Mouse (Mus musculus): Measurements from ENCODE around the gene Tbca.
A peak's percentile ranks its signal among the peaks of the same experiment; 100 is the strongest.

Gene Tbca

GRCm38 (mm10) chr13:94877991-94878745 lies 89.5 kb downstream of the Tbca start:
- no peak for DNase-seq (ENCODE audit: low spot score)

GRCm38 (mm10) chr13:94881201-94881600 lies 92.5 kb downstream of the Tbca start:
- DNase-seq (ENCODE audit: low spot score) = no peak

GRCm38 (mm10) chr13:94882221-94882620 lies 93.5 kb downstream of the Tbca start:
- no peak for DNase-seq (ENCODE audit: low spot score)

GRCm38 (mm10) chr13:94882711-94883145 lies 94.0 kb downstream of the Tbca start:
- DNase-seq (ENCODE audit: low spot score) = no peak

- DNase-seq (ENCODE audit: low spot score) = peak; percentile 21
These were observed 94.7 kb downstream of the Tbca start for GRCm38 (mm10) chr13:94883163-94883965.

- no peak for DNase-seq (ENCODE audit: low spot score)
These were observed 95.6 kb downstream of the Tbca start for GRCm38 (mm10) chr13:94883966-94884960.

GRCm38 (mm10) chr13:94885291-94886235 lies 96.9 kb downstream of the Tbca start:
- no peak for DNase-seq (ENCODE audit: low spot score)

Data from MN1 (cell line).